Mouse (Mus musculus): ENCODE measurements around the gene Pklr.
A peak's percentile ranks its signal among the peaks of the same experiment; 100 is the strongest.
"Not testable (repeated sequence)": the region's sequence is repeated elsewhere in the genome, so short reads cannot be mapped to it uniquely, and the experiment has no call there.

Pklr gene

GRCm38 (mm10) chr3:89124241-89124640 is 11.7 kb upstream of the Pklr start:
- peak; percentile 48 for DNase-seq (ENCODE audit: low spot score)

GRCm38 (mm10) chr3:89125981-89126380 is 10.0 kb upstream of the Pklr start:
- no peak for DNase-seq (ENCODE audit: low spot score)

GRCm38 (mm10) chr3:89129908-89130307 is 6.0 kb upstream of the Pklr start:
- no peak for DNase-seq (ENCODE audit: low spot score)

- DNase-seq (ENCODE audit: low spot score): no peak
These were observed 4.1 kb upstream of the Pklr start for GRCm38 (mm10) chr3:89131816-89132215.

- DNase-seq (ENCODE audit: low spot score): peak; percentile 65
These were observed 3.5 kb upstream of the Pklr start for GRCm38 (mm10) chr3:89132285-89133062.

- DNase-seq (ENCODE audit: low spot score): no peak
These were observed 2.9 kb upstream of the Pklr start for GRCm38 (mm10) chr3:89133063-89133450.

GRCm38 (mm10) chr3:89133752-89134151 is 2.2 kb upstream of the Pklr start:
- DNase-seq (ENCODE audit: low spot score): no peak

GRCm38 (mm10) chr3:89136365-89136764 is 423 bp downstream of the Pklr start:
- no peak for DNase-seq (ENCODE audit: low spot score)

GRCm38 (mm10) chr3:89144821-89145220 is 8.9 kb downstream of the Pklr start:
- no peak for DNase-seq (ENCODE audit: low spot score)

GRCm38 (mm10) chr3:89145566-89145965 is 9.6 kb downstream of the Pklr start:
- DNase-seq (ENCODE audit: low spot score): no peak

GRCm38 (mm10) chr3:89147101-89147978 is 11.4 kb downstream of the Pklr start:
- no peak for DNase-seq (ENCODE audit: low spot score)

GRCm38 (mm10) chr3:89147979-89148311 is 12.0 kb downstream of the Pklr start:
- DNase-seq (ENCODE audit: low spot score): no peak

- DNase-seq (ENCODE audit: low spot score): no peak
These were observed 12.6 kb downstream of the Pklr start for GRCm38 (mm10) chr3:89148567-89148966.

GRCm38 (mm10) chr3:89152084-89152835 is 16.3 kb downstream of the Pklr start:
- no peak for DNase-seq (ENCODE audit: low spot score)

- DNase-seq (ENCODE audit: low spot score): no peak
These were observed 21.0 kb downstream of the Pklr start for GRCm38 (mm10) chr3:89156951-89157350.

GRCm38 (mm10) chr3:89158651-89159050 is 22.7 kb downstream of the Pklr start:
- DNase-seq (ENCODE audit: low spot score): no peak

GRCm38 (mm10) chr3:89159211-89159610 is 23.3 kb downstream of the Pklr start:
- DNase-seq (ENCODE audit: low spot score): peak; percentile 74

GRCm38 (mm10) chr3:89159616-89160344 is 23.8 kb downstream of the Pklr start, which contains the start of gene Hcn3:
Gene Hcn3 (minus strand): TSS chr3:89160196.
- DNase-seq (ENCODE audit: low spot score): peak; percentile 71

GRCm38 (mm10) chr3:89161207-89161606 is 25.3 kb downstream of the Pklr start:
- not testable (repeated sequence) for DNase-seq (ENCODE audit: low spot score)

- DNase-seq (ENCODE audit: low spot score): no peak
These were observed 25.8 kb downstream of the Pklr start for GRCm38 (mm10) chr3:89161786-89162185.

GRCm38 (mm10) chr3:89163123-89163522 is 27.2 kb downstream of the Pklr start:
- no peak for DNase-seq (ENCODE audit: low spot score)

Data from ovary, postnatal 36 days (tissue).